Mouse (Mus musculus) lung, adult 2 months (tissue): ENCODE measurements around the gene Anks1.

Experiments
- CTCF ChIP-seq: fragments of 200-500 bp; IDR thresholded peaks from 2 replicates; pipeline ENCODE4 v1.5.1; 2011; ENCODE audit warnings: mild to moderate bottlenecking, low read length, control low read depth; ENCODE audit not compliant: insufficient read depth
- POLR2A ChIP-seq: fragments of 200-500 bp; IDR thresholded peaks from 2 replicates; pipeline ENCODE4 v1.6.1; 2011; ENCODE audit warnings: low read depth, mild to moderate bottlenecking, control low read depth, low read length, borderline replicate concordance; ENCODE audit errors: extremely low read depth

GRCm38 (mm10) chr17:28070256-28070655 is 161.2 kb downstream of the Anks1 start:
- no peak for TF ChIP-seq POLR2A
- TF ChIP-seq CTCF = no peak
